Mouse (Mus musculus) testis, adult 2 months (tissue): Measurements from ENCODE around the gene Ccdc148.

Source experiments
- CTCF ChIP-seq: fragments of 200-500 bp; IDR thresholded peaks from 2 replicates; pipeline ENCODE4 v1.5.1; 2012; ENCODE audit warnings: low read depth, mild to moderate bottlenecking, inconsistent platforms, low read length, moderate library complexity; ENCODE audit not compliant: control insufficient read depth, insufficient read depth, insufficient replicate concordance
- POLR2A ChIP-seq: fragments of 200-500 bp; IDR thresholded peaks from 2 replicates; pipeline ENCODE4 v1.6.1; 2012; ENCODE audit warnings: low read depth, mild to moderate bottlenecking, inconsistent platforms, low read length, moderate library complexity; ENCODE audit not compliant: control insufficient read depth

- TF ChIP-seq CTCF (no peak), POLR2A (no peak)
Measured at GRCm38 (mm10) chr2:59181321-59182113, 21.0 kb upstream of the Ccdc148 start.
